Mouse (Mus musculus) megakaryocyte, adult 5-6 weeks (primary cell): ENCODE results near the gene Nln. TPM values are rescaled to one million over a fixed set of nuclear protein-coding genes. Genes with fewer than 3 reads are reported as not detected.

ENCODE experiments used
- ATAC-seq: 2 replicates; pipeline ENCODE4 v1.8.0; 2016; ENCODE audit warnings: mild to moderate bottlenecking, inconsistent platforms; ENCODE audit not compliant: poor library complexity, severe bottlenecking
- total RNA-seq, 2 experiments: library from RNA; stranded (forward) in 1 of 2; stranded (reverse) in 1 of 2; fragments of 153-499, 151-499 nt in 1 of 2; fragments of 221-1000, 200-1000 nt in 1 of 2; gene quantifications; 2 replicates each; pipeline versions ENCODE4 v1.2.3 to v1.2.4; 2015 to 2017

The Nln gene
- total RNA-seq, 2 experiments from 2014 or later, result 27.7 to 31.6 TPM

DNA sequence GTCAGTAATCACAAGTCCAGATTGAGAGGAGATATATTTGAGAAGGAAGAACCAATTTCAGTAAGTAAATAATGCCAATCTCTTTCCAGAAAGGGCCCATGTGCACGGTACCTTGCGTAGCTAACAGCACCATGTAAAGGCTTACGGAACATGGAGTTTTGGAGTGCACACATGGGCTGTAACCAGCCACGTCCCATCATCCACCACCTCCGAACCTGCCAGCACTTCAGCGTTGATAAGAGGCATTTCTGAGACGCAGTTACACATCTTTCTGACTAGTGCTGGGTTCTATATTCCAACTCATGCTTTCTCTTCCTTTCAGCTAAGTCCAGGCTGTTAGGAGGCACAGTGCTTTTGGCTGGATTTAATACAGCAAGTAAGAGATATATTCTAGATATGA lies 12.2 kb downstream of the Nln start:
- ATAC-seq, result no peak

- no peak for ATAC-seq
These were observed 13.5 kb downstream of the Nln start for GRCm38 (mm10) chr13:104095955-104096354.

- ATAC-seq, result peak; percentile 86
These were observed 14.7 kb downstream of the Nln start for GRCm38 (mm10) chr13:104094531-104095385.

DNA sequence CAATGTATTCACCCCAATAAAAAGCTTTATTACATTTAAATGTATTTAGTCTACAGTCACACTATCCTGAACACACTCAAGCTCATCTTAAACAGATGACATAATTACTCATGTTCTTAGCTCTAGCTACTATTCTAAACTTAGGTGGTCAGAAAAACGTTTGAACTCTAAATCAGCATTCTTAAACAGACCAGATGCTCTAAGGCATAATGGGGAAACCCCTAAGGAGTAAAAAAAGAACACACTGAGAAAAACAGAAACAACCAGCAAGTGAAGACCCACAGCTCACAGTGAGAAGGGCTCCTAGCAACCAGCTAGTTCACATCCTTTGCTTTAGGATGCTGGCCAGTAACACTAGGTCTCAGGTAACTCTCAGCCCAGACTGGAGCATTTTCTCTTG lies 17.7 kb downstream of the Nln start:
- no peak for ATAC-seq

DNA sequence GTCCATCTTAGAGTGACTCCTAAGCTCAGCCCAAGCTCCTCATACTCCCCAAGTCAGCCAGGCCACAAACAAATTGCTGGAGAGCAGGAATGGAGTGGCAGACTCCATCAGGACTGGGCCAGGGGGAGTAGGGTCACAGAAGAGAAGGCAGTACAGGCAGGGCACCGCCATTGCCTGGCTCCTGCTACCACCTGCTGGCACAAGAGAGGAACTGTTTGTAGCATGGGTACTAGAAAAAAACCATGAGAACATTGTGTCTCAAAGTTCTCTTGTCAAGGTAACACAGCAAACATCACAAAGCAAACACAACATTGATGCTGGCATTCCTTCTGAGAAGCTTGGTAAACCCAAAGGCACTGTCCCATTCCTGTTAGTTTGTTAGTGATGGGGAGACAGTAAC lies 20.0 kb downstream of the Nln start:
- peak; percentile 84 for ATAC-seq

DNA sequence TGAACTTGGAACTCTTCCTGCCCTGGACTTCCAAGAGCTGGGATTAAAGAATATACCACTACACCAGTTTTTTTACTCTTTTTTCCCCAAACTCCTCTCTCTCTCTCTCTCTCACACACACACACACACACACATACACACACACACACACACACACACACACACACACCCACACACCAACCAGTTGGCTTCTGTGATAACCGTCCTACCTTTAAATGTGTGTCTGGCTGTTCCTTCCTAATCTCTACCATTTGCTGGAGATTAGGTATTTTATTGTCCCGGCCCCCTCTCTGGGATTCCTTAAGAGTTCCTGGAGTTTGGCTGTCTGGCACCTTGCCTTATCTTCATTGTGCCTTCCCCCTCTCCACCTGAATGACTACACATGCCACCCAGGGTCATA lies 24.8 kb downstream of the Nln start:
- ATAC-seq, result no peak

- ATAC-seq, result no peak
These were observed 26.9 kb downstream of the Nln start for GRCm38 (mm10) chr13:104082504-104082903.

GRCm38 (mm10) chr13:104076993-104077392 lies 32.4 kb downstream of the Nln start:
- no peak for ATAC-seq

GRCm38 (mm10) chr13:104074731-104075130 lies 34.7 kb downstream of the Nln start:
- peak; percentile 48; the same call in 1 of the 2 replicates for ATAC-seq

GRCm38 (mm10) chr13:104074230-104074629 lies 35.2 kb downstream of the Nln start:
- no peak for ATAC-seq

DNA sequence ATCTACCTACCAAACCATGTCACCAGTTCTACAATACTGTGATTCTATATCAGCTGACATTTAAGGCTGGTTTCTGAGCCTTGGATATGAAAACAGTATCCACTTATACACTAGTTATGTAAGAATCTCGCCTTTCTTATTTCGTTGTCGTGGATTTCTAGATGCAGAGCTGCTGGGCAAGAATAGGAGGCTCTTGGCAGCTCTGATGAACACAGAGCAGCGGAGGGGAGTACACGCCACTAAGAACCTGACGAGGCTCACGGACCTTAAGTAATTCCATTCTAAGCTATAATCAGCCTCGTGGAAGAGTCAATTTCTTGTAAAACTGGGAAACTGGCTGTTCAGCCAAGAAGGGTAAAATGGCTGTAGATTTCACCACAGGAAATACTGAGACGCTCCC lies 37.1 kb downstream of the Nln start:
- no peak for ATAC-seq

GRCm38 (mm10) chr13:104070703-104071102 lies 38.7 kb downstream of the Nln start:
- no peak for ATAC-seq

GRCm38 (mm10) chr13:104069216-104069615 lies 40.2 kb downstream of the Nln start:
- ATAC-seq, result no peak

DNA sequence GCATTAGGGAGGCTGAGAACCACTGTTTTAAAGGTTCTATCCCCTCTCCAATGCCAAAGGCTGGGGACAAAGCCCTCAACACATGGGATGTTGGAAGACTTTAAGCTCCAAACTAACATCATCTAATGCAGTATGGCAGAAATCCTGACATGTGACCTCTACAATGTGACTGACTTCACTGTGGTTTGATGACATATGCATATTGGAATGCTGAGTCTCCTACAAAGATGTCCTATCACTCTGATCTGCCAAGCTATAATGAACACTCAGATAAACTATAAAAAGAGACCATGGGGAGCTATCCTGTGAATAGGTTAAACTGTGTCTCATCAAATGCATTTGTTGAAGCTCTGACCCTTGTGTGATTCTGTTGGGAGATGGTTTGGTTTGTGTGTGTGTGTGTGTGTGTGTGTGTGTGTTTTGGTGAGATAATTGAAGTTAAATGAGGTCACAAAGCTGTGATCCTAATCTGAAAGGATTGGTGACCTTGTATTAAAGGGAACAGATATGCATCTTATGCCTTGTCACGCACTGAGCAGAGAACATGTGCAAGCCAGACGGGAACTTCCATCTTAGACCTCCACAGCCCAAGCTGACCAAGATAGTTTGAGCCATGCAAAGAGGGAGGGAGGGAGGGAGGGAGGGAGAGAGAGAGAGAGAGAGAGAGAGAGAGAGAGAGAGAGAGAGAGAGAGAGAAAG lies 43.6 kb downstream of the Nln start:
- ATAC-seq, result no peak

GRCm38 (mm10) chr13:104063061-104063460 lies 46.4 kb downstream of the Nln start:
- no peak for ATAC-seq

DNA sequence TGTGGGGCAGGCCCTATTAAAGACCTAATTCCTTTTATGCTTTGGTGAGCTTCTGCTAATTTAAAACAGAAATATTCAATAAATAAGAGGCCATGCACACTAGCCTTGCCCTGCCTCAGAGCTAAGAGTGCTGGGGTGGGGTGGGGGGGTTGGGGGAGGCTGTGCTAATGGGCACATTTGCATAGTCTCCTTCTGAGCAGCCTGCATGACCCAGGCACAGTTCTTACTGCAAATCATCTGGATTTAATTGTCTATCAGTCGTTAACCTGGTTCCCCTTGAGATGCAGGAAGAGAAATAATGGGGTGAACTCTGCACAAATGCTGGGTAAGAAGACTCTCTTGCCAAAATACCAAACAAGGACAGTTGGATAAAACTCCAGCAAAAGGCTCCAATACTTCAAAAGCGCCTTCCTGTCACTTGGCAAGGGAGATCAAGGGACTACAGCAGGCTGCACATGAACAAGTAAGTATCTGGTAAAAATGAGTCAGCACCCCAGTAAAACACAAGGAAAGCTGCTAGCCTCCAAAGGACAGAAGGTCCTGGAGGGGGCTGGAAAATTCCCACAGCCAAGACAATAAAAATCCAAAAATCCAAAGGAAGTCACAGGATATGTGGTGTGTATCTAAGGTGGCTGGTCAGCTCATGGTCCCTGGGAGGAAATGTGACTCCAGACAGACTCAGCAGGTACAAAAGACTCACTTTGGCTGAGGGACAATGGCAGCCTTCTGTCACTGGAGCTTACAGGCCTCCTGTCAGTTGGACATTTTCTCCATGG lies 47.3 kb downstream of the Nln start:
- no peak for ATAC-seq

- ATAC-seq, result no peak
These were observed 49.2 kb downstream of the Nln start for GRCm38 (mm10) chr13:104060231-104060630.

DNA sequence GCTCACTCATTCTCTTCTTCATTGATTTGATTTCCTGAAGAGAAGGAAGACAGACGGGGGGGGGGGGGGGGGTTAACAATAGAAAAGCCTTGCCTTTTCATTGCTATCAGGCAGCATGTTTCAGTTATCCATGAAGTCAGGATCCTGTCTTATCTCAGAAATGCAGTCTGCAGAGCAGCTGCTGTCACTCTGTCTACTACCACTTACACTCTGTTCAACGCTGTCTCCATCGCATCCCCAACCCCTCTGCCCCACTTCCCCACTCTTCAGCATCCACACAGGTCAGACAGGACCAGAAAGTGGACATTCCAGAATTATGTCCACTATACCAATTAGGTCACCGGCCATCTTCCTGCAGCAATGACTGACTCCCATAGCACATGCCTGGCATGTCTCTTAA lies 49.9 kb downstream of the Nln start:
- ATAC-seq, result no peak

DNA sequence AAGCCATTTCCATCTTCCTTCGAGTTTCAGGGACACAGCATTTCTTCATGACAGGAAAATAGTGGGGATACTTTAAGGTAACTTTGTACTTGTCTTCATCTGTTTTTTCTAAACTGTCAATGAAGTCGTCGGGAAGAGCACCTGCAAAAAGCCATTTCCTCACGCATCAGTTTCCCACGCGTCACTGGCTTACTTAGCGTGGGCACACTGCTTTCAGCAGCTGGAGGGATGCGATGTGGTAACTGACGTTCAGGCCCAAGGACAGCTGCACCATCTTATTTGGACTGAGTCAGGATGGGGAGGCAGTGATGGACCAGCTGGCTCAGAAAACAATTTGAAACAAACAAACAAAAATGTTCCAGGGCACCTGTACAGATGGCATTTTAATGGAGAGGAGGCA lies 50.7 kb downstream of the Nln start:
- no peak for ATAC-seq

DNA sequence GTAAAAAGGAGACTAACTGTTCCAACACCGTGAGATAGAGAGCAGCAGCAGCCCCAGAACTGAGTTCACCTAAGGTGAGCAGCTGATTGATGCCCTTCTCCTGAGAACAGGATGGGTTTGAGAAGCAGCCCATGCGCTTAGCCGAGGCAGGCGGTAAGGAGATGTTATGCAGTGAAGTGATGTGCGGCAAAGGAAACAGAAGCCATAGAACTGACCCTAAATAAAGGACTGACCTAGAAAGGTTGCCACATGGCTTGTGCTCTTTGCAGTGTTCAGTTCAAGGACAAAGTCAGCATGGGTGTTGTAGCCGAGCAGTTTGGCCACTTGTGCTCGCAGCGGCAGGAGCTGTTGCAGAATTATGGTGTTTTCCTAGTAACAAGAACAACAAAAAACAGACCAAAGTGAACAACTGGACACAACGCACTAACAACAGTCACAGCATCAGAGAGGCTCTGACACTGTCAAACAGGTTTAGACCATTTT lies 57.1 kb downstream of the Nln start:
- no peak for ATAC-seq

DNA sequence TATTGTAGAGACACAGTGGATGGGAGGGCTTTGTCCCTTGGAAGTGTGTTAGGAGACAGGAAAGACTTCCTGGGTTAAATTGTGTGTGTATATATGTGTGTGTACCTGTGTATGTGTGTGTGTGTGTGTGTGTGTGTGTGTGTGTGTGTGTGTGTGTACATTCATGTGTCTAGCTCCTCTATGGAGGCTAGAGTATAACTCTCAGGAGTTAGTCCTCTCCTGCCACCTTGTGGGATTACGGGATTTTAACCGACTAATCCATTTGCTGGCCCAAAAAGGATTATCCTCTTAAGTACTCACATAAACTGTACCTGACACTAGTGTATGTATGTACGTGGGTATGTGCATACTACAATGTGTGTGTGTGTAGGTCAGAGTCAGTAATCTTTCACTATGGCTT lies 60.6 kb downstream of the Nln start:
- no peak for ATAC-seq
